Mouse (Mus musculus): ENCODE measurements at regions not wholly inside any gene's neighbourhood (a gene's known extent, or its start where the extent isn't known, plus 50 kb on each side); places are given as distances from the start of the nearest gene placed in this dataset.

DNA sequence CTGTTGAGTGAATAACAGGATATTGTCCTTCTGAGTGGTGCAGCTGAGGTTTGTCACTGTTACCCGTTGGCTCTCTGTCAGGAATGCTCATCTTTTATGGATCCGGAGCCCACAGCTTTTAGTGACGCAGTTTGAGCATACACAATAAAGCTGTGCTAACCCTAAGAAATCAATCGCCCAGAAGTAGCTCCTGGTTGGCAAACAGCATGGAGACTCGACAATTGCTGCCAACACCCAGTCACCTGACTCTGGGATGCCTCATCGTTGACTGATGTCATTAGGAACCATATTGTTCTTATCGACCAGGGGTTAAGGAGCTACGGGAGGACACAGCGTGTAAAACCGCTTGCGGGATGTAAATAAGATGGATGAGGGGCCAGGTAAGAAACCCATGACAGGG is 232.9 kb downstream of the Gm11077 start:
- no peak for TF ChIP-seq CTCF (IDR thresholded peaks at IDR 0.05; ENCODE audit: low read depth)
- no peak for TF ChIP-seq EP300 (optimal IDR thresholded peaks at IDR 0.05)

Data from stomach, postnatal 0 days (tissue).